Mouse (Mus musculus) forebrain, embryonic 13.5 days (tissue): Measurements from ENCODE around the gene Shisa7. TPM values are rescaled to one million over a fixed set of nuclear protein-coding genes. Genes with fewer than 3 reads are reported as not detected.
"Not testable (repeated sequence)": the region's sequence is repeated elsewhere in the genome, so short reads cannot be mapped to it uniquely, and the experiment has no call there.

Experiments
- ATAC-seq: fragments of 200-750 bp; cut with Nextera tagmentation; 2 replicates; pipeline ENCODE4 v1.8.0; 2017
- H3K27ac ChIP-seq: fragments of 300-500 bp; sonication (generic); 2 replicates; pipeline ENCODE4 v1.5.1; 2015; ENCODE audit warnings: inconsistent platforms, mild to moderate bottlenecking, moderate library complexity
- H3K27me3 ChIP-seq: fragments of 300-500 bp; sonication (generic); 2 replicates; pipeline ENCODE4 v1.6.1; 2015; ENCODE audit warnings: mild to moderate bottlenecking, inconsistent platforms
- H3K36me3 ChIP-seq: fragments of 300-500 bp; sonication (generic); 2 replicates; pipeline ENCODE4 v1.6.1; 2015; ENCODE audit warnings: mild to moderate bottlenecking, inconsistent platforms; ENCODE audit not compliant: poor library complexity, severe bottlenecking
- H3K4me1 ChIP-seq: fragments of 300-500 bp; sonication (generic); 2 replicates; pipeline ENCODE4 v1.6.1; 2015; ENCODE audit warnings: inconsistent platforms
- H3K4me2 ChIP-seq: fragments of 300-500 bp; sonication (generic); 2 replicates; pipeline ENCODE4 v1.6.1; 2015; ENCODE audit warnings: inconsistent platforms, mild to moderate bottlenecking, moderate library complexity
- H3K4me3 ChIP-seq: fragments of 300-500 bp; sonication (generic); 2 replicates; pipeline ENCODE4 v1.5.1; 2015; ENCODE audit warnings: mild to moderate bottlenecking, inconsistent platforms
- H3K9ac ChIP-seq: fragments of 300-500 bp; sonication (generic); 2 replicates; pipeline ENCODE4 v1.6.1; 2015; ENCODE audit warnings: mild to moderate bottlenecking, inconsistent platforms
- H3K9me3 ChIP-seq: fragments of 300-500 bp; sonication (generic); replicated peaks from 2 replicates; pipeline ENCODE4 v1.6.1; 2016; ENCODE audit warnings: inconsistent platforms
- WGBS: fragments of 180-500 bp; shearing (Covaris S2); methylation state at CpG from one replicate; pipeline ENCODE4 v1.1.7; 2015; 5-methylcytosine and 5-hydroxymethylcytosine counted together
- polyA plus RNA-seq: library from polyadenylated mRNA; unstranded; fragments of >200 nt; fragmentation: Nextera tagmentation; extraction: Ambion mirVana; gene quantifications from 2 replicates; pipeline ENCODE4 v1.2.1, GENCODE M21; 2015

The Shisa7 gene
- polyA plus RNA-seq, 1 experiment from 2014 or later: 5.6 TPM

GRCm38 (mm10) chr7:4842634-4843131, 1.8 kb downstream of the Shisa7 start:
- peak; percentile 32 for ATAC-seq
- Histone ChIP-seq H3K9me3 (peaks cover 4% of the 10 kb centered on the region; the same call in 1 of the 2 replicates), H3K27ac (peak overlapping the region; percentile 45), H3K4me1 (peaks cover 32% of the 10 kb centered on the region), H3K27me3 (peaks cover 49% of the 10 kb centered on the region), H3K4me2 (peak overlapping the region; percentile 92), H3K4me3 (peak overlapping the region; percentile 57), H3K36me3 (no peaks in the 10 kb centered on the region), H3K9ac (peak overlapping the region; percentile 71)
- under 1% methylated on average over 16 of the region's 16 CpGs for WGBS

- Histone ChIP-seq H3K4me1 (peaks cover 32% of the 10 kb centered on the region), H3K4me3 (peak overlapping the region; percentile 57), H3K9ac (peak overlapping the region; percentile 37), H3K36me3 (no peaks in the 10 kb centered on the region), H3K27ac (peak overlapping the region; percentile 45), H3K9me3 (peaks cover 3% of the 10 kb centered on the region; the same call in 1 of the 2 replicates), H3K27me3 (peaks cover 51% of the 10 kb centered on the region), H3K4me2 (peak overlapping the region; percentile 92)
- 51% methylated on average over 5 of the region's 5 CpGs for WGBS
- ATAC-seq: no peak
Measured at GRCm38 (mm10) chr7:4842077-4842476, 2.4 kb downstream of the Shisa7 start.

- Histone ChIP-seq H3K9me3 (no peaks in the 10 kb centered on the region), H3K36me3 (0 out of 2 replicates have a peak, but pooled peaks cover 8% of the 10 kb centered on the region), H3K27me3 (peaks cover 35% of the 10 kb centered on the region), H3K9ac (no peak overlapping the region), H3K4me2 (no peak overlapping the region), H3K27ac (no peak overlapping the region), H3K4me3 (no peak overlapping the region), H3K4me1 (peaks cover 23% of the 10 kb centered on the region)
- WGBS: 20% methylated on average over 1 of the region's 1 CpGs
- no peak for ATAC-seq
Measured at GRCm38 (mm10) chr7:4837639-4838038, 6.9 kb downstream of the Shisa7 start.

GRCm38 (mm10) chr7:4836351-4836792, 8.1 kb downstream of the Shisa7 start:
- peak; percentile 92 for ATAC-seq
- peak overlapping the region; percentile 76 for H3K9ac ChIP-seq
- no peaks in the 10 kb centered on the region for H3K9me3 ChIP-seq
- H3K27me3 ChIP-seq: peaks cover 30% of the 10 kb centered on the region
- peak overlapping the region; percentile 76 for H3K4me2 ChIP-seq
- peak overlapping the region; percentile 72 for H3K27ac ChIP-seq
- WGBS: under 1% methylated on average over 47 of the region's 51 CpGs
- peaks cover 11% of the 10 kb centered on the region for H3K4me1 ChIP-seq
- 0 out of 2 replicates have a peak, but pooled peaks cover 12% of the 10 kb centered on the region for H3K36me3 ChIP-seq
- H3K4me3 ChIP-seq: peak overlapping the region; percentile 51

DNA sequence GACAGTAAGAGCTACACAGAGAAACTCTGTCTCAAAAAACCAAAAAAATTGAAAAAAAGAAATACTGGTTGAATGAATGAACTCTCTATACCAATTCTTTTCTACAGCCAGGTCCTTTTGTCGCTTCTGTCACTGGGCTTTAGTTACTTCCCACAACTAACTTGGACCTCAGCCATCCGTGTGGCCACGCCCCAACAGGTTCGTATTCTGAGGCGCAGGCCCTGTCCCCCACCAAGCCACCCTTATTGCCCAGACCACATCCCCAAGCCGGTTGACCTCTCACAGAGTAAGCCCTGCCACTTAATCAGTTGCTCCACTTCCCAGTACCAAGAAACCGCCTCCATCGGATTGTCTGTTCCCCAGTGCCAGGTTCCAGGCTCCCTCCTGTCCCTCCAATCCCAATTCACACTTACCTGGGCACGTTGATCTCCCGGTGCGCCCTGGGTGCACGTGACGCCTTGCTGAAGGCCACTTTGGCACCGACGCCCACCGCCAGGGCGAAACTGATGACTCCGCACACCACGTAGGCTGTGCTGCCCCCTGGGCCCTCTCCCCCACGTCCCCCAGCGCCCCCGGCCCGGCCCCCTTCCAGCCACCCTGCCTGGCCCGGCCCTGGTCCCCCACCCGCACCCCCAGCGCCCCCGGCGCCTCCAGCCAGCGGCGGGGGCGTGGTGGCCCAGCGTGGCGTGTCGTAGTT, 8.7 kb downstream of the Shisa7 start:
- Histone ChIP-seq H3K27ac (peak overlapping the region; percentile 72), H3K4me1 (peaks cover 11% of the 10 kb centered on the region), H3K9me3 (no peaks in the 10 kb centered on the region), H3K4me3 (peak overlapping the region; percentile 51), H3K4me2 (peak overlapping the region; percentile 76), H3K36me3 (0 out of 2 replicates have a peak, but pooled peaks cover 12% of the 10 kb centered on the region), H3K9ac (peak overlapping the region; percentile 76), H3K27me3 (peaks cover 32% of the 10 kb centered on the region)
- WGBS: 4% methylated on average over 34 of the region's 34 CpGs
- ATAC-seq: peak; percentile 16; the same call in 1 of the 2 replicates

DNA sequence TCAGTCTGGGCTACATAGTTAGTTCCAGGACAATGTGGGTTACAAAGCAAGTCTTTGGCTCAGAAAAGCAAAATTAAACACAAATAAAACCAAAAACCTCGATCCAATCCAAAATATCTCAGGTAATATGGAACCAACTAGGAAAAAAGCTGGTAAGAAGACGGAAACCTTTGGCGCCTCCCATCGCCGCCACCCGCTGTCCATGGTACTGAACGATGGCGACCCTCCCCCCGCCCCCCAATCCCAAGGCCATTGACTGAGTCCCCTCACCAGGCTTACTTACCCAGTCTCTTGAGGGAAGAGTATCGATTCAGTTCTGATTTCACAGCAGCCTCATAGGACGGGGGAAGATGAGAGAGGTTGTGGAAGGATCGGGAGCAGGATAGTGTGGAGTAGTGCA, 14.0 kb downstream of the Shisa7 start:
- peaks cover 35% of the 10 kb centered on the region for H3K27me3 ChIP-seq
- H3K36me3 ChIP-seq: peaks cover 35% of the 10 kb centered on the region
- no peak overlapping the region for H3K4me3 ChIP-seq
- H3K4me2 ChIP-seq: no peak overlapping the region
- peaks cover 4% of the 10 kb centered on the region for H3K4me1 ChIP-seq
- no peak for ATAC-seq
- WGBS: 10% methylated on average over 12 of the region's 12 CpGs
- no peak overlapping the region for H3K27ac ChIP-seq
- H3K9ac ChIP-seq: no peak overlapping the region
- no peaks in the 10 kb centered on the region for H3K9me3 ChIP-seq

DNA sequence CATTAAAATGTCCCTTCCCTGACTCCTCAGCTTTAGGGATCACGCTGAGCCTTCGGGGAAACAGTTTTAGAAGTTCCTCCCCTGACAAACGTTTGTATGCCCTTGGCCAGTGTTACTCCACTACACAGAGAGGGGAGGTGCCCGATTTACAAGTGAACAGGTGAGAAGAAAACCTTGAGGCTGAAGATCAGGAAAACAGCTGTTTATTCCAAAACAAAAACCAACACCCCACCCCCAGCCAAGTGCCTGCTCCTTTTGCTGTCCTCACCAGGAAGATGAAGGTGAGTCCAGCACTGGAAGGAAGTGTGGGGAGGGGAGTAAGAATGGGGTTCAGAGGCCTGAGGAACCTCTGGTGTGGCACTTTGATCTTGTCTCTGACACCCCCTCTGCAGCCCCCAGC, 19.1 kb downstream of the Shisa7 start:
- Histone ChIP-seq H3K36me3 (peaks cover 22% of the 10 kb centered on the region), H3K4me1 (no peaks in the 10 kb centered on the region), H3K27ac (no peak overlapping the region), H3K4me2 (no peak overlapping the region), H3K9me3 (no peaks in the 10 kb centered on the region), H3K4me3 (no peak overlapping the region), H3K27me3 (peaks cover 17% of the 10 kb centered on the region; the same call in 1 of the 2 replicates), H3K9ac (no peak overlapping the region)
- 64% methylated on average over 4 of the region's 4 CpGs for WGBS
- no peak for ATAC-seq

DNA sequence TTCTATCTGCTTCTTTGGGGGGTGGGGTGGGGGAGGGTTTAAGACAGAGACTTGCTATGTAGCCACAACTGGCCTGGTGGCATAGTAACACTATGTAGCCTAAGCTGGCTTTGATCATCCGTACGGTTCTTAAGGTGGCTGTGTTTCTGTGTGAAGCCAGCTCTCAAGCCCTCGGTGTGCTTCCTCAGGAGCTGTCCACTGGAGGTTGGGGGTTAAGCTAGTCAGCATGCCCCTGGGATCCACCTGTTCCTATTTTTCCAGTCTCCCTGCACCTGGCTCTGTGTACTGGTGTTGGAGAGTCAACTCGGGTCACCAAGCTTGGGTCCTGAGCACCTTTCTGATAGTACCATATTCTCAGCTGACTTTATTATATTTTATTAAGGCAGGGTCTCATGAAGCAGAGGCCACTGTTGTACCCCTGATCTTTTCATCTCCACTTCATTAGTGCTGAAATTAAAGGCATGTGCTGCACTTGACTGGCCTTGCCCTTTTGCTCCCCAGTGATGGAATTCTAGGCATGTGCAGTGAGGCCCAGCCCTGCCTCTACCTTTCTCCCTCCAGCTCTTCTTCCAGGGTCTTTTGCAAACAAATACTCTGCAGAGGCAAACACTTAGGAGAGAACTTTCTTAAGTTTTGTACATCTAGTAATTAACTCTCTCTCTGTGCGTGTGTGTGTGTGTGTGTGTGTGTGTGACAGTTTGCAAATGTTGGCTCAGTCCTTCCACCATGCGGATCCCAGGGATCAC, 22.2 kb downstream of the Shisa7 start:
- Histone ChIP-seq H3K9me3 (no peaks in the 10 kb centered on the region), H3K4me1 (no peaks in the 10 kb centered on the region), H3K27ac (no peak overlapping the region), H3K4me3 (no peak overlapping the region), H3K4me2 (no peak overlapping the region), H3K27me3 (0 out of 2 replicates have a peak, but pooled peaks cover 8% of the 10 kb centered on the region), H3K9ac (no peak overlapping the region), H3K36me3 (no peaks in the 10 kb centered on the region)
- WGBS: 81% methylated on average over 6 of the region's 6 CpGs
- ATAC-seq: no peak

DNA sequence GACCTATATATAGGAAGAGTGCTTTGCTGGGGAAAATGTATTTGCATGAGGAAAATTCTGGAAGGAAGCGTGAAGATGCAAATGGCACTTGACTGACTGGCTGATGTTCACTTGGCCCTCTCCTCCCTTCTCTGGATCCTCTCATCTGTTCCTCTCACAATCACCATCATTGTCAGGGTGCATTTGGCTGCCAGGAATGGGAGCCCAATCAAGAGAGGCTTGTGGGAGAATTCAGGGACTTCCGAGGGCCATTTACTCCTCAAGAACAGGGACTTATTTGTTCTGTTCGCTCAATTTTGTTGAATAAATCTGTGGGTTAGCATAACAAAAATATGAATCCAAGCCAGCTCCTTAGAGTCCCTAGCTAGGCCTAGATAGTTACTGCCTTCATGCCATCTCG, 22.8 kb downstream of the Shisa7 start:
- Histone ChIP-seq H3K9me3 (no peaks in the 10 kb centered on the region), H3K4me1 (no peaks in the 10 kb centered on the region), H3K27me3 (0 out of 2 replicates have a peak, but pooled peaks cover 6% of the 10 kb centered on the region), H3K4me3 (no peak overlapping the region), H3K36me3 (no peaks in the 10 kb centered on the region), H3K27ac (no peak overlapping the region), H3K9ac (no peak overlapping the region), H3K4me2 (no peak overlapping the region)
- 74% methylated on average over 4 of the region's 4 CpGs for WGBS
- no peak for ATAC-seq

GRCm38 (mm10) chr7:4820925-4821324, 23.6 kb downstream of the Shisa7 start:
- H3K4me3 ChIP-seq, H3K27ac ChIP-seq, H3K9me3 ChIP-seq, ATAC-seq, H3K27me3 ChIP-seq, H3K36me3 ChIP-seq, H3K9ac ChIP-seq, H3K4me2 ChIP-seq, H3K4me1 ChIP-seq: not testable (repeated sequence)
- WGBS: 94% methylated on average over 7 of the region's 7 CpGs

DNA sequence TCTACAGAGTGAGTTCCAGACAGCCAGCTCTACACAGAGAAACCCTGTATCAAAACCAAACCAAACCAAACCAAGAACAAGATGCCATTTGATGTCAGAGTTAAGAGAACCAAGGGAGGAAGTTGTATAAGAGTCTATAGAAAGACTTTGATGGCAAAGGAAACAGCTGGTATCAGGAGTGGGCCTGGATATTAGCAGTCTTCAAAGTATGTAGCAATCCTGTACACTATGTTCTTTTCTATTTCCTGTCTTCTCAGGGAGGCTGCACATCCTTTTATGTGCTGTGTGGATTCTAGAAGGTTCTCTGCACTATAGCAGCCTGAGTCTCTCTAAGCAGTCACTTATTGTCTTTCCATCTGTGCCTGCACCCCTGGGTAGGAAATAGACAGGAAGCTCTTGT, 27.9 kb downstream of the Shisa7 start:
- Histone ChIP-seq H3K27ac (no peak overlapping the region), H3K4me2 (no peak overlapping the region), H3K36me3 (no peaks in the 10 kb centered on the region), H3K4me3 (no peak overlapping the region), H3K9ac (no peak overlapping the region), H3K4me1 (peaks cover 8% of the 10 kb centered on the region), H3K27me3 (no peaks in the 10 kb centered on the region), H3K9me3 (no peaks in the 10 kb centered on the region)
- no peak for ATAC-seq
